Mouse (Mus musculus) left cerebral cortex, postnatal 14 days (tissue): ENCODE data around the gene Pdia6. TPM values are rescaled to one million over a fixed set of nuclear protein-coding genes. Genes with fewer than 3 reads are reported as not detected.

ENCODE experiments used
- DNase-seq, 2 experiments: peaks; one replicate each; pipeline ENCODE4 v3.0.0; 2021 to 2022; ENCODE audit warnings: low spot score in 2 of 2, mixed read lengths in 1 of 2
- intact Hi-C: fragments of 180-260 bp; cut with DNase I; formaldehyde crosslinking; loops from one replicate; pipeline ENCODE4 v1.15.1; 2025
- total RNA-seq, 2 experiments: library from RNA; stranded (reverse); gene quantifications; 2 replicates each; pipeline ENCODE4 v1.2.3; 2021

The Pdia6 gene
- total RNA-seq, 2 experiments from 2014 or later: 111 to 132 TPM

GRCm38 (mm10) chr12:17324549-17325470 lies 58.5 kb downstream of the Pdia6 start:
- peak; percentile 13 to 63 for DNase-seq
- intact Hi-C loops: no loop called here

GRCm38 (mm10) chr12:17329259-17329658 lies 62.9 kb downstream of the Pdia6 start, which contains the start of gene Atp6v1c2:
Atp6v1c2 (minus strand) TSS chr12:17329359.
- DNase-seq: no peak
- intact Hi-C loops: no loop called here

GRCm38 (mm10) chr12:17333459-17333858 lies 67.1 kb downstream of the Pdia6 start:
- intact Hi-C loops: no loop called here
- no peak for DNase-seq

Other genes with a start within 250 kb of the Pdia6 start
- gene Kcnf1, start 89.7 kb upstream of the Pdia6 start, total RNA-seq: 100 to 1,000 TPM; 112 to 119 TPM
- 1 to 10 TPM; 6.4 to 9.8 TPM for gene Atp6v1c2, start 62.8 kb downstream of the Pdia6 start, total RNA-seq
- 10 to 100 TPM; 19.7 to 20.3 TPM for gene Nol10, start 81.9 kb downstream of the Pdia6 start, total RNA-seq